Mouse (Mus musculus) lung, embryonic 16.5 days (tissue): ENCODE data around the gene Gm49361. TPM values are rescaled to one million over a fixed set of nuclear protein-coding genes. Genes with fewer than 3 reads are reported as not detected.
"Not testable (repeated sequence)": the region's sequence is repeated elsewhere in the genome, so short reads cannot be mapped to it uniquely, and the experiment has no call there.

ENCODE experiments used
- ATAC-seq: fragments of 200-750 bp; cut with Nextera tagmentation; 2 replicates; pipeline ENCODE4 v1.8.0; 2017; ENCODE audit warnings: low read depth, mild to moderate bottlenecking, moderate library complexity
- H3K27ac ChIP-seq: fragments of 300-500 bp; sonication (generic); 2 replicates; pipeline ENCODE4 v1.5.1; 2014; ENCODE audit warnings: mild to moderate bottlenecking, control low read depth, low read length
- H3K27me3 ChIP-seq: fragments of 300-500 bp; sonication (generic); 2 replicates; pipeline ENCODE4 v1.6.1; 2014; ENCODE audit warnings: low read depth, low read length, mixed read lengths; ENCODE audit not compliant: control insufficient read depth, insufficient read depth
- H3K36me3 ChIP-seq: fragments of 300-500 bp; sonication (generic); 2 replicates; pipeline ENCODE4 v1.6.1; 2014; ENCODE audit warnings: low read length; ENCODE audit not compliant: control insufficient read depth, insufficient read depth
- H3K4me1 ChIP-seq: fragments of 300-500 bp; sonication (generic); replicated peaks from 2 replicates; pipeline ENCODE4 v1.6.1; 2014; ENCODE audit warnings: low read length, mixed read lengths; ENCODE audit not compliant: control insufficient read depth, insufficient read depth
- H3K4me2 ChIP-seq: fragments of 300-500 bp; sonication (generic); 2 replicates; pipeline ENCODE4 v1.6.1; 2014; ENCODE audit warnings: low read depth, low read length, control low read depth
- H3K4me3 ChIP-seq: fragments of 300-500 bp; sonication (generic); 2 replicates; pipeline ENCODE4 v1.5.1; 2014; ENCODE audit warnings: mild to moderate bottlenecking, low read length, control low read depth
- H3K9ac ChIP-seq: fragments of 300-500 bp; sonication (generic); 2 replicates; pipeline ENCODE4 v1.6.1; 2014; ENCODE audit warnings: low read length, control low read depth
- H3K9me3 ChIP-seq: fragments of 300-500 bp; sonication (generic); 2 replicates; pipeline ENCODE4 v1.6.1; 2016; ENCODE audit warnings: low read length; ENCODE audit not compliant: control insufficient read depth
- WGBS: fragments of 180-500 bp; shearing (Covaris S2); extraction: QIAGEN DNeasy Blood & Tissue Kit; methylation state at CpG from one replicate; pipeline ENCODE4 v1.1.7; 2014; 5-methylcytosine and 5-hydroxymethylcytosine counted together
- polyA plus RNA-seq: library from polyadenylated mRNA; unstranded; fragments of >200 nt; fragmentation: Nextera tagmentation; extraction: Ambion mirVana; gene quantifications from 2 replicates; pipeline ENCODE4 v1.2.1, GENCODE M21; 2015

Gene Gm49361
- polyA plus RNA-seq, 1 experiment from 2014 or later: not detected

DNA sequence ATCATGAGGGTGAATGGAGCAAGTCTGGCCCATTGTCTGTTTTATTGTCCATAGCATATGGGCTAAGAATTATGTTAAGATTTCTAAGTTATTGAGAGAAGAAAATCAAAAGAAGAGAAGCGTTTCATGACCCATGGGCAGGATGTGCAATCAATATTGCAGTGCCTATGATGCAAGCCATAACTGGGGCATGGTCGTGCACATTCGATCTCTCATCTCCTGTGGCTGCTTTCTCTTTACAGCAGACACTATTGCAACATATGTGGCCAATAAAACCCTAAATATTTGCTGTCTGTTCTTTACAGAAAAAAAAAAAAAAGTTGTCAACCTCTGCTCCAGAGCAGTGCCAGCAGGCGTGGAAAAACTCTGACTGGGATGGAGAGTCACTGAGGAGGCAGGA, 10.2 kb upstream of the Gm49361 start:
- no peaks in the 10 kb centered on the region for H3K9me3 ChIP-seq
- no peak overlapping the region for H3K9ac ChIP-seq
- H3K27me3 ChIP-seq: no peaks in the 10 kb centered on the region
- no peak overlapping the region for H3K27ac ChIP-seq
- peaks cover 9% of the 10 kb centered on the region for H3K4me1 ChIP-seq
- WGBS: 72% methylated on average over 4 of the region's 4 CpGs
- H3K36me3 ChIP-seq: no peaks in the 10 kb centered on the region
- ATAC-seq: no peak
- H3K4me3 ChIP-seq: no peak overlapping the region
- no peak overlapping the region for H3K4me2 ChIP-seq

DNA sequence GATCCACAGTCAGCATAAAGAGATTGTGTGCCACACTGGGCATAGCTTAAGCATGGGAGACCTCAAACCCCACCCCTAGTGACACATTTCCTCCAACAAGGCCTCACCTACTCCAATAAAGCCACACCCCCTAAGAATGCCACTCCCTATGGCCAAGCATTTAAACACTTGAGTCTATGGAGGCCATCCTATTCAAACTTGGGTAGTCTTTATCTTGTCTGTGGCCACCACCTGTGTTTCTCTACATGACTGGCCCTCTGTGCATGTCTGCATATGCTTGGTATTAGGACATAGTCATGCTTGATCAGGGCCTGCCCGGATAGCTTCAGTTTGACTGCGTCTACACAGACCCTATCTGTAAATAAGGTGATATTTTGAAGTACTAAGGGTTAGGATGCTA, 9.8 kb upstream of the Gm49361 start:
- whole genome bisulfite sequencing: 92% methylated on average over 2 of the region's 2 CpGs
- H3K4me3 ChIP-seq: no peak overlapping the region
- H3K27ac ChIP-seq: no peak overlapping the region
- no peaks in the 10 kb centered on the region for H3K9me3 ChIP-seq
- H3K9ac ChIP-seq: no peak overlapping the region
- ATAC-seq: no peak
- no peak overlapping the region for H3K4me2 ChIP-seq
- no peaks in the 10 kb centered on the region for H3K27me3 ChIP-seq
- H3K36me3 ChIP-seq: no peaks in the 10 kb centered on the region
- peaks cover 8% of the 10 kb centered on the region for H3K4me1 ChIP-seq

DNA sequence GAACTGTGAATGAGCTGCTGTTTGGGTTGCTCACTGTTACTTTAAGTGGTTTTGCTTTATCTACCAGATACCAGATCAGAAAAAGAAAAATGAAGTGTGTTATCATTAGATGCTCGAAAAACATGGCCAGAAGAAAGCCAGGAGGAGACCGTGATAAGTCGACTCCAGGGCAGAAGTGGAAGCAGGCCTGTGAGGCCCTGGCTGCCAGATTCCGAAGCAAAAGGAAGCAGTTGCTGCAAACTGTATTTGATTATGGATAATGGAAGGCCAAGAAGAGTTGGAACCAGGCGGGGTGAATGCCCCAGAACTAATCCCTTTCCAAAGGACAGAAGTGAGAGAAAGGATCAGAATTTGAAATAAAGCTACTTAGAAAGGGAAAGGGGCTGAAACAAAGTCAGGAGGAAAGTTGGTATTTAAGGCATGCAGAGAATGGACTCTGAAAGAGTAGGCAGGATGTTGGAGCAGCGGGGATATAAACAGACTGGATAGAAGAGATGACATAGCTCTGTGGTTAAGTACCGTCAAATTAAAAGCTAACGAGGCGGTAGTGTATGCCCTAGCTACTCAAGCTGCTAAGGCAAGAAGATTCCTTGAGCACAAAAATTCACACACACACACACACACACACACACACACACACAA, 7.6 kb upstream of the Gm49361 start:
- Histone ChIP-seq H3K27ac (peak overlapping the region; percentile 58), H3K36me3 (no peaks in the 10 kb centered on the region), H3K27me3 (no peaks in the 10 kb centered on the region), H3K9ac (0 out of 2 replicates have a peak overlapping the region, but pooled peaks have one; percentile 12), H3K9me3 (no peaks in the 10 kb centered on the region), H3K4me3 (no peak overlapping the region), H3K4me1 (peaks cover 3% of the 10 kb centered on the region; the same call in 1 of the 2 replicates), H3K4me2 (no peak overlapping the region)
- 5% methylated on average over 9 of the region's 9 CpGs for WGBS
- ATAC-seq: peak; percentile 85

DNA sequence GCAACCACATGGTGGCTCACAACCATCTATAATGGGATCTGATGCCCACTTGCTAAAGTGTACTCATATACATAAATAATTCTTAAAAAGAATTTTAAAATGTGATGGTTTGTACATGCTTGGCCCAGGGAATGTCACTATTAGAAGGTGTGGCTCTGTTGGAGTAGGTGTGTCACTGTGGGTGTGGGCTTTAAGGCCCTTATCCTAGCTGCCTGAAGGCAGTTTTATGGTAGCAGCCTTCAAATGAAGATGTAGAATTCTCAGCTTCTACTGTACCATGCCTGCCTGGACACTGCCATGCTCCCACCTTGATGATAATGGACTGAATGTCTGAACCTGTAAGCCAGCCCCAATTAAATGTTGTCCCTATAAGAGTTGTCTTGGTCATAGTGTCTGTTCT, 5.1 kb upstream of the Gm49361 start:
- H3K27ac ChIP-seq, H3K4me1 ChIP-seq, H3K9ac ChIP-seq, H3K4me3 ChIP-seq, H3K9me3 ChIP-seq, H3K4me2 ChIP-seq, H3K27me3 ChIP-seq, ATAC-seq, H3K36me3 ChIP-seq: not testable (repeated sequence)

DNA sequence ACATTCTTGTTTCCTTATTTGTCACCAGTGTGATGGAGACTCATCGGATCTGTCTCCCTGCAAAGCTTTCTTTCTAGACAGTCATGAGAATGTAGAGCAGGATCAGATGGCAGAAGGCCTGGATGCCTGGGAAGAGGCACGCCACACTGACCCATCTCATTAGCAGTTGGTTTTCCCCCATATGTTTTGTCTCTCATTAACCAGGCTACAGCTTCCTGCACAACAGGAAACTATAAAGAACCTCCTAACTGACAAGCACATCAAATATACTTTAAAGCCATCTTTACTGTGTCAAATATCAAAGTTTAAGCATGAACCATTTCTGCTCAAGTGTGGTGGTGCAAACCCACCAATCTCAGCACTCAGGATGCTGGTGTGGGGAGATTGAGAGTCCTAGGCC, 3.6 kb upstream of the Gm49361 start:
- no peak for ATAC-seq
- Histone ChIP-seq H3K36me3 (no peaks in the 10 kb centered on the region), H3K4me1 (peaks cover 3% of the 10 kb centered on the region), H3K9me3 (no peaks in the 10 kb centered on the region), H3K4me3 (no peak overlapping the region), H3K27me3 (no peaks in the 10 kb centered on the region), H3K9ac (no peak overlapping the region), H3K4me2 (no peak overlapping the region), H3K27ac (no peak overlapping the region)
- WGBS: 59% methylated on average over 2 of the region's 2 CpGs

DNA sequence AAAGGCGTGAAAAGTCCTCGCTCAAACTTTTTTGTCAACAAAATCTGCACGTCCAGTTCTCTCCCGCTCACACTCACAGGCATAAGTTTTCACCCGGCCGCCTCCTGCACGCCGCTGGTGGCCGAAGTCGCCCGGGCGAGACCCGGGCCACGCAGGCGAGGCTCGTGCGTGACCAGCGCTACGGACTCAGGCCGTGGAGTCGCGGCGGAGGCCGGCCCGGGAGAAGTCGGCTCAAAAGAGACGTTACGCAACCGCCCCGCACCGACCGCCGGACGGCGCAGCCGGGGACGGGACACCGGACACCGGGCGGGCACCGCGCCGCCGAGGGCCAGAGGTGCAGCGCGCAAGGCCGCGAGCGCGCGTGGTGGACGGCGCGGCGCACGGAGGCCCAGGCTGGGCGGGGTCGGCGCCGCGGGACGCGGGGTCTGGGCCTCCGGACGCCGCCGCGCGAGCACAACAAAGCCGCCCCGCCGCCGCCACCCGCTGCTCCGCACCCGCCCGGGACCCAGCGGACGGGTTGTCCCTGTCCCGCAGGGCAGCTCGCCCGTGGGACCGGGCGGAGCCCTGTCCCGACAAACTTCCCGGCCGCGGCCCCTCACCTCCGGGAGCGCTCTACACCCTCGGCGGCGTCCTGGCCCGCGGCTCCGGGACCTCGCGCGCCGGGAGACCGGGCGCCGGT, 473 bp downstream of the Gm49361 start:
- H3K27ac ChIP-seq: peak overlapping the region; percentile 95
- WGBS: under 1% methylated on average over 78 of the region's 103 CpGs
- H3K4me2 ChIP-seq: peak overlapping the region; percentile 78
- H3K9me3 ChIP-seq: no peaks in the 10 kb centered on the region
- no peaks in the 10 kb centered on the region for H3K27me3 ChIP-seq
- peaks cover 7% of the 10 kb centered on the region for H3K4me1 ChIP-seq
- H3K9ac ChIP-seq: peak overlapping the region; percentile 94
- H3K4me3 ChIP-seq: peak overlapping the region; percentile 84
- peak; percentile 72 for ATAC-seq
- H3K36me3 ChIP-seq: no peaks in the 10 kb centered on the region

DNA sequence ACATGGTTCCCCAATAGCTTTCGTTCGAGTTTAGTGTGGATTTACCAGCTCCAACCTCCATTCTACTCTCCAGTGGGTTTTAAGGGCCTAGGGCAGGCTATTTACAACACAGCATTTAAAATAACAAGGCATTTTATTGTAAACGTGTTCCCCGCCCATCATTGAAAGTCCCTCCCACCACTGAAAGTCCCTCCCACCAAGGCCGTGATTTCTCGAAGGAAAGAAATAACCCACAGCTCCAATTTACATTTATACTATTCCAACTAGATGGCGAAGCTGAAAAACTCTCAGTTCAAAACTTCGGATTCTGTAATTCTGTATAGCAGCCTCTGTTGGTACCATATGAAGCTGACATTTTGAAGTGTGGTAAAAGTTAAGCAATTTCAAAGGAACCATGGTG, 1.4 kb downstream of the Gm49361 start:
- Histone ChIP-seq H3K4me3 (peak overlapping the region; percentile 84), H3K36me3 (no peaks in the 10 kb centered on the region), H3K4me1 (peaks cover 7% of the 10 kb centered on the region), H3K4me2 (peak overlapping the region; percentile 78), H3K27me3 (no peaks in the 10 kb centered on the region), H3K9me3 (no peaks in the 10 kb centered on the region), H3K9ac (peak overlapping the region; percentile 27; the same call in 1 of the 2 replicates), H3K27ac (no peak overlapping the region)
- WGBS: 1% methylated on average over 8 of the region's 8 CpGs
- no peak for ATAC-seq

DNA sequence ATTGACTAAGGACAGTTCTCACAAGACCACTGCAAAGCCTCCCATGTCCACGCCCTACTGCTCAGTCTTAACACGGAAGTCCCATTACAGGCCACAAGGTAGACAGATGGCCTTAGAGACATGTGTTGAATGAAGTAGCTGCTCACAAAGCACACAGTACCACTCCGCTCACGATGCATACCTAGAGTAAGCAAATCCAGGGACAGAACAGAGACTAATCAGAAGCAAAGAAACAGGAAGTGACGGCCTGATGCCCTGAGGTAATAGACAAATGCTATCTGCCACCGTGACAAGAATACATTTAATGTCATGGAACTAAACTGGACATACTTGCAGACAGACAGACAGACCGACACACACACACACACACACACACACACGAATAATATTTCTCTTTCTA, 5.3 kb downstream of the Gm49361 start:
- no peak overlapping the region for H3K4me3 ChIP-seq
- no peaks in the 10 kb centered on the region for H3K36me3 ChIP-seq
- H3K27ac ChIP-seq: no peak overlapping the region
- H3K4me1 ChIP-seq: peaks cover 26% of the 10 kb centered on the region
- H3K9ac ChIP-seq: no peak overlapping the region
- no peak for ATAC-seq
- H3K9me3 ChIP-seq: no peaks in the 10 kb centered on the region
- H3K4me2 ChIP-seq: no peak overlapping the region
- 79% methylated on average over 8 of the region's 8 CpGs for WGBS
- H3K27me3 ChIP-seq: no peaks in the 10 kb centered on the region

DNA sequence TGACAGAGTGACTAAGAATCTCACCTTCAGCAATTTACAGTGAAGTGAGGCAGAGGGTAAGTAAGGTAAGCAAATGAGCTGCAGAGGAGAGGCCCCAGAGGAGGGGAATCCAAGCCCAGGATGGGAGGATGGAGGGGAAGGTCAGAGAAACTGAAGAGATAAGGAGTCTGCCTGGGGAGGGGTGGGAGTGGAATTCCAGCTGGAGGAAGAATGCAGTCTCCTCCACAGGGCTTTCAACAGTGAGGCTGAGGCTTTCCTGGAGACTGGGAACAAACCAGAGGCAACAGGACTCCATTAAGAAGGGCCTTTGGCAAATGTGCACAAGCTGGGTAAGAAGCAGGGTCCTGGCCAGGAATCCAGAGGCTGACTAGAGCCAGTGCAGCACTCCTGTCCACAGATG, 8.8 kb downstream of the Gm49361 start:
- H3K36me3 ChIP-seq: no peaks in the 10 kb centered on the region; the same call in 1 of the 2 replicates
- H3K27ac ChIP-seq: no peak overlapping the region
- H3K9ac ChIP-seq: no peak overlapping the region
- H3K4me1 ChIP-seq: peaks cover 41% of the 10 kb centered on the region
- no peak overlapping the region for H3K4me3 ChIP-seq
- ATAC-seq: peak; percentile 42; the same call in 1 of the 2 replicates
- H3K9me3 ChIP-seq: no peaks in the 10 kb centered on the region
- H3K4me2 ChIP-seq: no peak overlapping the region
- no peaks in the 10 kb centered on the region for H3K27me3 ChIP-seq
